Mouse (Mus musculus) thymus, adult 2 months (tissue): ENCODE data around the gene Maml3.

Experiments
- CTCF ChIP-seq: fragments of 200-500 bp; IDR thresholded peaks from 2 replicates; pipeline ENCODE4 v1.5.1; 2012; ENCODE audit warnings: mild to moderate bottlenecking, control low read depth, low read length, moderate library complexity, borderline replicate concordance; ENCODE audit not compliant: control insufficient read depth, poor library complexity, insufficient read depth; ENCODE audit errors: extremely low read depth
- POLR2A ChIP-seq: fragments of 200-500 bp; IDR thresholded peaks from 2 replicates; pipeline ENCODE4 v1.6.1; 2012; ENCODE audit warnings: mild to moderate bottlenecking, low read length, control low read depth, moderate library complexity; ENCODE audit not compliant: control insufficient read depth, poor library complexity, insufficient read depth; ENCODE audit errors: extremely low read depth

DNA sequence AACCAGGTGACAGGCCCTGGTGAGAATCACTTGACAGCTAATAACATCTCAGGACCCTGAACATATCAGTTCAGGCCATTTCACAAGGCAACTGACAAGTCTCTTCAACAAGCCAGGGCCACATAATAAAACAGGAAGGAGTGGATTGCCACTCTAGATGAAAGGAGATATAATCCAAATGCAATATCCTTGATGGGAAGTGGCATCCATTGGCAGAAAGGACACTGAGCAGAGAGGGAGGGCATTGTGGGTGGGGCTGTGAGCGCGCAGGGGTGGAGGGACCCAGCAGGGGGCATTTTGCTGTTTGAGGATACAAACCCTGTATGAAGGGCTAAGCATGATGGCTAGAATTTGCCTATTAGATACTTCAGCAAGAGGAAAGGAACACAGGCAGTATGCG lies 340.7 kb downstream of the Maml3 start:
- TF ChIP-seq POLR2A (no peak), CTCF (no peak)
